Mouse (Mus musculus): Measurements from ENCODE around the gene Klhl3.

Gene Klhl3

DNA sequence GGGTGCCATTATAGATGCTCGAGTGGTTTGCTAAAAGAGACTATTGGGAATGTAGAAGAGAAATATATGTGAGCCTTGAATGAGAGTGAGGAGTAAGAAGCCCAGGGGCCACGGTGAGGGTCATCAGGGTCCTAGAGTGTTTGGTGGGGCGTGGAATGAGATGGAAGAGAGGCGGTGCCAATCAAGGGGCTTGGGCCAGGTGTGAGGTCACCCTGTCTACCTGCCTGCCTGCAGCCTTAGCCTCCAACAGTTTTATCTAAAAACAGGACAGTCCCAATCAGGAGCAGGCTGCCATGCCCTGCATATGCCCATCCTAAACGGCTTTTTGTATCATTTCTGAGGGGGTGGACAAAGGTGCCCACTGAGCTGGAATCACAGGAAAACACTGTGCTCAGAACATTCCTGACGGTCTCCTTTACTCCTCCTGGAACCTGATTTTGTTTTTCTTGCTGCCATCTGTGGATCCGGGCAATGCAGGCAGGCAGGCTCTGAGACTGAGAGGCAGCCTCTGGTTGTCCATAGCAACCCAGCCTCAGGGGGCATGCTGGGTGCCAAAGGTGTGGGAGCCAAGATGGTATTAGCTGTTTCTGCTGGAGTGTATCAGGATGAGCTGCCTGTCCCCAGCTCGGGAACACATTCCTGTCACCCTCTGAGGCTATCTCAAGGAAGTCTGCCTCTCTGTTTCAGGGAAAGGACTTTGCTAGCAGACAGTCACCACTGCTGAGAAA, 89.5 kb downstream of the Klhl3 start:
- no peak for DNase-seq (ENCODE audit: low spot score)

DNA sequence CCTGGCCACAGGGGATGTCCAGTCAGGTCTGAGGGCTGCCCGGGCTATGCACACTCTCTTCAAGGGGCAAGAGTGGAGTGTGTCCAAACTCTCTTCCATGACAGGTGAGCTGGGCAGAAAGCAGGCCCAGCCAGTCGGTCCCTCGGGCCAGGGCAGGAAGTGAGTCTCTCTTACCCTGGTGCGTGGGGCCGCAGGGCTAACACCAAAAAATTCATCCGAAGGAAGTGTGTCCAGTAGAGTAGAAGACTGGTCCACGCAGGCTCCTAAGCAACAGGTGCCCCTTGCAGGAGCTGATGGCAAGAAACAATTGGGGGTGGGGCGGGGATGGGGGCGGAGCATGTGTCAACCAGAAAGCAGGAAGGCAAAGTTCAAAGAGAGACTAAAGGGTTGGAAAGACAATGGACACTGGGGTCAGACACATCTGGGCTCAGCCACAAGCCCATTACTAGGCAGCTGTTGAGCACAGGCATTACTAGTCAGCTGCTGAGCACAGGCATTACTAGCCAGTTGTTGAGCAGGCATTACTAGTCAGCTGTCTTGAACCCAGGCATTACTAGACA, 90.3 kb downstream of the Klhl3 start:
- no peak for DNase-seq (ENCODE audit: low spot score)

DNA sequence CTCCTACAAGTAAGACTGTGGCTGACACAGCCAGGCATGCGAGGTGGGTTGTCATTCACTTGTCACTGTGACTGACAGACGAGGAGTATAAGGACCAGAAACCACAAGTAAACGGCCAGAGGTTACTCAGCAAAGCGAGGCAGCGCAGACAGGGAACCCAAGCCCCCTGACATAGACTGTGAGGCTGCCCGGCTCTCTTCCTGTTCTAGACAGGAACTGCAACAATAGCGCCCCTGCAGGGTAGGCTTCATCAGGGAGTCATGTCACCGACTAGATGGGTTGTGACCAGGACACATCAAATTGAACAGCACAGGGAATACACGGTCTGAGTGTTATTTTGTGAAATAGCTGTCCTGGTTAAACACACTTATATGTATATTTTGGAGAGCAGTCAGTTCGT, 93.0 kb downstream of the Klhl3 start:
- DNase-seq (ENCODE audit: low spot score) = no peak

DNA sequence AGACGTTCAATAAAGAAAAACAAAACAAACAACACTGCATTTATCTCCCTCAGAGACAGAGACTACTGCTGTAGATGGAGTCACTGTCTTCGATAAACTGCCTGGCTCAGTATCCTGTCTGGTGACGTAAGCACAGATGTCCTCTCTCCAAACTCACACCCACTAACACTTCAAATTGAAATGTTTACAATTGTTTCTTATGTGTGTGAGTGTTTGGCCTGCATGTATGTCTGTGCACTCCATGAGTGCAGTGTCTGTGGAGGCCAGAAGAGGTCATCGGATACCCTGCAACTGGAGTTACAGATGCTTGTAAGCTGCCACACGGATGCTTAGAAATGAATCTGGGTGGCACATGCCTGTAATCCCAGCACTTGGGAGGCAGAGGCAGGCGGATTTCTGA, 96.1 kb downstream of the Klhl3 start:
- DNase-seq (ENCODE audit: low spot score) = no peak

DNA sequence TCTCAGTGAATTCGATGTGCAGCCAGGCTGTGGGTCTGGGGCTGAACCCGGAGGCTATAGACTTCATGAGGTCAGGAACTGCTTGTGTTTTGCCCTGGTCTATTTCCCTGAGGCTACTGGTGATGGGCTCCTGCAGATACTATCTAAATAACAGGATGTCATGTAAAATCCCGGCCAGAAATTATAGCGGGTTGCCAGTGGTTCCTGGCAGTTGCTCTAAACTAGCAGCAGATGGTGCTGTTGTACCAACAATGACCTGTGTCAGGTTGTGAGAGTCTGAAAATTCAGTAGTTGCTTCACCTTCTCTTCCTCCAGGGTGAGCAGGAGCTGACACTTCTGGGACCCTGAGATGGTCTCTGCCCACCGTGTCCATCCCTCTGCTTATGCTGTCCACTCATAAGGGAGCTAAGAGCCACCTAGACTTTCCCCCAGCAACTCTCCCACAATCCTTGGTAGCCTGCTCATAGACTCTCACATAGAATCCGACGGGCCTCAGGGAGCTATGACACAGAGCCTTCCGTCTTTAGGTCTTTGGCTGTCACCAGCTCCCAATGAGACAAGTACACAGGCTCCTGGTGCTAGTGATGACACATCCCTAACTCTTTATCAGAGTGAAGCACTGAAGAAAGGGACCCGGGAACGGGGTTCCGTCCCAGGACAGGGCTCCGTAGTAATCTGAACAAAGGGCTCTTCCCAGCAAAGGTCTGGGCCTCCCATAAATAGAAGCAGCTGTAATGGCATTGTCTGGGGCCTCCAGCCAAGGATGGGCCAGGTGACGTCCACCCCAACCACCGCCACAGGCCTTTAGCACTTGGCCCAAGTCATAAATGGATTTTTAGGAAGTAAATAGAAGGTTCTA, 101.1 kb downstream of the Klhl3 start:
- no peak for DNase-seq (ENCODE audit: low spot score)

DNA sequence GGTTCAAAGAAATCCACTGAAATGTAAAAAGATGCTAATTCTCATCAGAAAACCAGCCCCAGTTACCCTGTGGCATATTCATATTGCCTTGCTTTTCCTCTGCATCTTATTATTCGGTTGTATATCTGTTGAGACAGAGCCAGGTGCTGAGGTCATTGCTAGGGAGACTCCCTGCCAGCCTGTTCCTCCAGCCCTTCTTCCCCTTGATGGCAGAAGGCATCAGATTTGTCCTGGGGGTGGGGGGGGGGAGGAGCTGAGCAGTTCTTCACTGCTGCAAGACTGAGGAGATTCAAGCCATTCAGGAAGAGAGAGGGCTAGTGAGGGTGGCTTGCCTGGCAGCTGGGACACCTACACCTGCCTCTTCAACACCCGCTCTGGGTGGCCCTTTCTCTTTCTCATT, 101.9 kb downstream of the Klhl3 start:
- DNase-seq (ENCODE audit: low spot score) = no peak

DNA sequence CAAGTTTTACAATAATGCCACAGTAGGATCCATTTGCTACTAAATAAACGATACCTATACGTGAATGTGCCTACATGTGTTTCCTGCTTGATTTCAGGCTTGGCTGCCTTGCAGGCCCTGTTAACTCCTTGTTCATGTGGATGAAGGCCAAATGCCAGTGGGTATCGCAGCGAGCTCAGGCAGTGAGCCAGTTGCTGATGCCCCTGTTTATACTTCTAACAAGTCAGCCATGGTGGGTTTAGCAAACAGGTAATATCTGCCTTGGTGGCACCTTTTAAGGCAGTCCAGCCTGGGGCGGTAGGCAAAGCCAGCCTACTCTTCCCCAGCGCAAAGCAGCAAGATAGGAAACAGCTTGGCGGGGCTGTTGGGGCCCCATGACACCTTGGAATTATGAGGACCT, 103.0 kb downstream of the Klhl3 start:
- no peak for DNase-seq (ENCODE audit: low spot score)

DNA sequence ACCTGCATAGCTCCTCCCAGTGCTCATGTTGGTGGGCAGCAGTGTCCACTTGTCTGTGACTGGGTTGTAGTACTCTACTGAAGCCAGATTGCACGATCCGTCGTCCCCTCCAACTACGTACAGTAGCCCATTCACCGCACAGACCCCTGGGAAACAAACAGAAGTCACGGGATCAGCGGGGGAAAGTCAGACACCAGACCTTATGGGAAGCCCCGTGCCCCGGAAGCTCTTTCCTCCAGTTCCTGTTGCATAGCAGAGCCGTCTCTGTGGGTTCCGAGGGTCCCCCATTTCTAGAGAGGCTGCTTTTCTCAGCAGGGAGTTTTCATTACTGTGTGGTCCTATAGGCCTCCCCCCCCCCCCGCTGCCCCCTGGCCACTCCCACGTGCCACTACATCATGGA, 104.1 kb downstream of the Klhl3 start:
- no peak for DNase-seq (ENCODE audit: low spot score)

DNA sequence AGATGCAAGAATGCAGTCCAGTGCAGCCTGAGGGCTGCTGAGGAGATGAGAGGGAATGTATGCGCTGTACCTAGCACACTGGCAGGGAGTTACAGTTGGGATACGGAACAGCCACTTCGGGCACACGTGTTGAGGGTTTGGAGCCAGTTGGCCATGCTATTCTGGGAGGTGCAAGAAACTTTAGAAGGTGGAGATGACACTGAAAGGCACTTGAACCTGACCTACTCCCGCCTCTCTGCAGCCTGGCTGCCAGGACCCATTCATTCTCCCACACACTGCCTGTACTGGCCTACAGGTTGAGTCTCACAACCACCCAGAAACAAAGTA, 105.4 kb downstream of the Klhl3 start:
- DNase-seq (ENCODE audit: low spot score) = no peak

DNA sequence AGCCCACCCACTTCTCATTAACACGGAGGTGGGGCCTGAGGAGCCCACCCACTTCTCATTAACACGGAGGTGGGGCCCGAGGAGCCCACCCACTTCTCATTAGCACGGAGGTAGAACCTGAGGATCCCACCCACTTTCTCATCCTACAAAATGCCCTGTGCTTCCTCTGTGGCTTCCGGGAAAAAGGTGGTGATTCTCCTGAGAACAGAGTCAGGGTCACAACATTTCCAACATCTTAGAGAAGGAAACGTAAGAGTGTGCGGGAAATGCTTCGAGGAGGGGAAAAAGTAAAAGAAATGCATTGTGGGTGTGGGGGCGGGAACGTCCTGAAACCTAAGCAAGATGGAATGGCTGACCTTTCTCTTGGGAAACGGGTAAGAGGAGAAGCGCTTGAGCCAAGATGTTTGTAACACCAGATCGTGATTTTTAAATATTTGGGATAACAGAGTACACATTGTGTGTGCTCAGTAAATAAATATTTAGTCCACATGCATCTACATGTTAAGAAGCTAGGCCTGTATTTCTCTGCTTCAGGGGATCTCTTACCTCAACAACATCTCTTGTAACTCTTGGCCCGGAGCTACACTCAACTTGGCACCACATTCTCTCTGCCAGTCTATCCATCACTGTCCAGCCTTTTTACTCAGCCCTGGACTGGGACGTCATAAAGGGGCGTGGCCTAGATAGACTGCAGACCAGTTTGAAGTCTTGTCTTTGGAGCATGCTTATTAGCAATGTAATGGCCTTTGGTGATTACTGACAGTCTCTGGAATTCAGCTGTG, 105.9 kb downstream of the Klhl3 start:
- no peak for DNase-seq (ENCODE audit: low spot score)

DNA sequence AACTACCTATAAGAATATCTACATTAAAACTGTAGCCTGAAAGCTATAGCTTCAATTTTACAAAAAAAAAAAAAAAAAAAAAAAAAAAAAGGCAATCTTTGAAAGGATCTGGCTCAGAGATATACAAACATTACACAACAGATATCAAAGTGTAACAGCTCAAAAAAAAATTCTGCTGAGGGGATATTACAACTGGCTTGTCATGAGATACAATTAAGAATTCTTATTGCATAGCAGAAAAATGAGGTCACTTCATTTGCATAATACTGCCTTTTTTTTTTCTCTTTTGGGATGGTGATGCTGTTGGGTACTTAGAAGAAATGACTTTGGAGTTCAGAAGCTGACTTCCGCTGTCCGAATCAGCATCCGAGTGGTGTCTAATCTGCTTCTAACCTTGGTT, 111.6 kb downstream of the Klhl3 start:
- DNase-seq (ENCODE audit: low spot score) = no peak

DNA sequence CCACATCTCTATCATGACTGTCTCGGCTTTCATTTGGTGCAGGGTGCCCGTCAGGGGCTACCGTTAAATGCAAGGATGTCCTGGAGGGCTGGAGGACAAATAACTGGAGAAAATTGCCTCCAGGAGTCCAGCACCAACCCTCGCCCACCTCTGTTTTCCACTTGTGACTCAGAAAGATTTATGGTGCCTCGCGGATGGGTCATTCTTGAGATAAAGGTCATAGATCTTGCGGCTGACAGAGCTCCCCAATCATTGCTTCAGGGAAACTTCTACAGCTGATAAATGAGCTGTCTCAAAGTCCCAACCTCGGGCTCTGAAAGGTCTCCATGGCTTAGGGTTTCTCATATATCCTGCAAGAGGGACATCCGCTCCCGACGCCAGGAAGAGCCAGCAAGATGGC, 116.9 kb downstream of the Klhl3 start:
- DNase-seq (ENCODE audit: low spot score) = no peak

DNA sequence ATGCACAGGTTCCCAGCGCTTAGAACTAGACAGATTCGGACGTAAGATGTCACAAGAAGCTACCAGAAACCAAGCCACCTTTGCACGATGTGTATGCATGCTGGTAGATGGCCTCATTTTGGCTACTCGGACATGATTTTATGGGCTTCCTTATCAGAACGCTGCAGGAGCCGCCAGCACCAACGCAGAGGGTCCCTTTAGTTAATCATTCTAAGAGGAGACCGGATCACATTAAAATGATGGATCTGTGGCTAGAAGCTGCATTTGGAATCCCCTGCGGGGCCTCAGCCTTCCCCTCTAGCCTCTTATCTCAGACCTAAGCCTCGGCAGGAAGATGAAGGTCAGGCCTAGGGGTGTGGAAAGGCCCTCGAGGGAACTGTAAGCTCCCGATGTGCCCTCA, 117.5 kb downstream of the Klhl3 start:
- DNase-seq (ENCODE audit: low spot score) = no peak

DNA sequence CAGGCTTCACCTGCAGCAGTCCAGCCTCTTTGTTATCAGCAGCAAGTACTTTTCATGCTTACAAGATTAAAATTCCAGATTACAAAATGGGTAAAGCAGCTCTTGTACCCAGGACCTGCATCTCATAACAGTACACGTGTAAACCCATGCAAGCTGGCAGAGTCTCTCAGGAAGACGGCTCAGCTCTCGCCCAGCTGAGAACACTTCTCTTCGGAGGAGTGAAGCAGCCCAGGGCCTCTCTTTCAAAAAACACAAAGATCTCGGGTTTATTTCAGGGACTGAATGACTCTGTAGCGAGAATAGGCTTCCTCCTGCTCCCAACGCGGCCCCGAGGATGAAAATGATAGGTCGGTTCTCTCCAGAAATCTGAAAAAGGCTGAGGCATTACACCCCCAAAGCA, 128.8 kb downstream of the Klhl3 start:
- DNase-seq (ENCODE audit: low spot score) = no peak

DNA sequence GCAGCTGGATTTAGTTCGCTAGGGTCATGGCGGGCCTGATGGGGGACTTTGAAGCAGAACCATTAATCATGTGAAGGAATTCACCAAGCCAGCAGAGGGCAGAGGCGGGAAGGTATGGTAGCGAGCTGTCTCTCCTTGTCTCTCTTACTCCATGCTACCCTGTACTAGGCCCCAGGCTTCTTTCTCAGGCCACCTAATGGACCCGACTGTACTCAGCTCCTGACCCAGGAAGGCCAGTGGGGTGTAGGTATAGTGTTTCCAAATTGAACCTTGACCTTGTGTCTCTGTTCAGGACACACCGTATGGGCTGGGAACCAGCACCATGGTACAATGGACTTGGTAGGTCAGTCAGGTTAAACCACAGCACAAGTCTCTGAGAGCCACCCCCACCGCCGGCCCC, 129.2 kb downstream of the Klhl3 start:
- DNase-seq (ENCODE audit: low spot score) = no peak

DNA sequence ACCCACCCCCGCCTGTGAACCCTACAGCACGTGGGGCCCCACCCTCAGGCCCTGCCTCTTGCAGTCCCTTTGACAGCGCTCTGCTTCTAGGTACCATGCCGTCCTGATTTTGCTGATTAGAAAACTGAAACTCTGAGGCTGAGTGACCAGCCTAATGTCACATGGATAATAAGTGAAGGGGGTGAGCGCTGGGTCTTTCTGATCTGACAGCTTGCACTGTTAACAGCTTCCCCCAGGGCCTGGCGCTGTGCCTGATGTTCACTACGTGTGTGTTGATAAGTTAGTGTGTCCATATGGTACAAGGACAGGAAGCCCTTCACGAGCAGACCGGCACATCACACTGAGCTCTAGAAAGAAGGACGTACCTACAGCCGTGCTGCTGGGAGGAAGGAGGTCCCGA, 130.1 kb downstream of the Klhl3 start:
- no peak for DNase-seq (ENCODE audit: low spot score)

DNA sequence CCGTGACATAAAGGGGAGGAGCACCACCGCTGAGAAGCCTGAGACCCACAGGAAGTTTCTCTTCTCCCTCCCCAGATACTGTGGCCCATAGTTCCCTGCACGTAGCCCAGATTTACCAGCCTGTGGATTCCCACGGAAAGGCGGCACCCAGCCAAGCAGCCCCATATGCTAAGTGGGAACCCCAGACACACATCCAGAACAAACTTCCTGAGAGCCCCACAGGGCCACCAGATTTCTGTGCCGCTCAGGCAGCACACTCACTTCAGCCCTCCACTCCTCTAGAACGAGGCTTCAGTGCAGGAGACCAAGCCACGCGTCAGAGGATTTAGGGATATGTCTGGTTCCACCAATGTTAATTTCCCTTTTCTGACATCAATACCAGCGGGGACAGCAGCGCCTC, 130.5 kb downstream of the Klhl3 start:
- no peak for DNase-seq (ENCODE audit: low spot score)

DNA sequence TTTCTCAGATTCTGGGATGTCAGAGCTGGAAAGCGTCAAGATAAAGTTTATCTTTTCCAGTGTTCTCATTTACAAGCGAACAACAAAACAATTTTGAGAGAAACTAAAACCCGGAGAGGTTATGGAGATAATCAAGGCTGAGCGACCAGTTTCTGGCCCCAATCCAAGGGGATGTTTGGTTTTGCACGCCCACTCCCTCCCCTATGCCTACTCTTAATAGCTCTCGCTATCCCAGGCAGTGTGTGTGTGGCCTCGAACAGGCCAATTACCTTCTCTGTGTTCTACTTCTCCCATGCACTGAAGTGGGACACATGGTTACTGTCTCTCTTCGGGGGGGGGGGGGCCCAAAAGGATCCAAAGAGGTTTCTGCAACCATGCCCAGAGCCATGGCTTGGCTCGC, 132.7 kb downstream of the Klhl3 start:
- no peak for DNase-seq (ENCODE audit: low spot score)

DNA sequence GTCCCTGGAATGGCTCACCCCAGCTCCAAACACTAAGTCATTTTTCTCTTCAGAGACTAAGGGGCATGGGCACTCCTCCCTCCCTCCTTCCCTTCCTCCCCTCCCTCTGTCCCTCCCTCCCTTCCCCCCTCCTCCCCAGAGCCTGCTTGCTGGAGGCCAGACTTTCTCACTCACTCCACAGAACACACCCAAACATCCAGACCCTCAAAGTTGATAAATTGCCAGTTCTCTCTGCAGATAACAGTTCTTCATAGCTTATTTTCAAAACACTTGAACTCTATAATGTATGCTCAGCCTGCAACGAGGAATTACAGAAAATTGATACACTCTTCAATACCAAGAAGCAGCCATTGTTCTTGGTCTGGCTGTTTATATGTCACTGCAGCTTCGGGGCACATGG, 133.3 kb downstream of the Klhl3 start:
- DNase-seq (ENCODE audit: low spot score) = no peak

DNA sequence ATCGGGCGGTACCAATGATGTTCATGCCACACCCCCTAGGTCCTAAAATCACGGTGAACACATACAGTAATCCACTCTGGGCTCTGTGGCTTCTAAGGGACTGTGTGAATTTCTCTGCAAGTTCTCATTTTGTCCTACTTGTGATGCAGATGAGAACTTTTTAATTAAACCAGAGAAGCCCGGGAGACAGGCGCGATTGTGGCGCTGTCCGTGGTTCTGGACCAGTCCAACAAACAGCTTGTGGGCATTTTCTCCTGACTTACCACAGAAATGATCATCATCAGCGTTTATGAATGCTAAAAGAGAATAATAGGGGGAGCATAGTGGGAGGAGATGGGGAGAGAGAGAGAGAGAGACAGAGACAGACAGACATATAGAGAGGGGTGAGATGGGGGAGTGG, 134.5 kb downstream of the Klhl3 start:
- no peak for DNase-seq (ENCODE audit: low spot score)

DNA sequence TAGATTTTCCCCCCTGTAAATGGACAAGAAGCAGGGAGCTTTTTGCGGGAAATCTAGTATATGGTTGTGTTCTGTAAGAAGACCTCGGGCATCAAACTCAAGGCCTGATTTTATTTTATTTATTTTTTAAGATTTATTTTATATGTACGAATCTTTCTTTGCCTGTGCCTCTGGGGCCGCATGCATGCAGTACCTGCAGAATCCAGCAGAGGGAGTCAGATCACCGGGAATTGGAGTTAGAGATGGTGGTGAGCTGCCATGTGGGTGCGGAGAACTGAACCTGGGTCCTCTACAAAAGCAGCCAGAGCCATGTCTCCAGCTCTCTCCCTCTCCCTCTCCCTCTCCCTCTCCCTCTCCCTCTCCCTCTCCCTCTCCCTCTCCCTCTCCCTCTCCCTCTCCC, 135.7 kb downstream of the Klhl3 start:
- peak; percentile 53 for DNase-seq (ENCODE audit: low spot score)

DNA sequence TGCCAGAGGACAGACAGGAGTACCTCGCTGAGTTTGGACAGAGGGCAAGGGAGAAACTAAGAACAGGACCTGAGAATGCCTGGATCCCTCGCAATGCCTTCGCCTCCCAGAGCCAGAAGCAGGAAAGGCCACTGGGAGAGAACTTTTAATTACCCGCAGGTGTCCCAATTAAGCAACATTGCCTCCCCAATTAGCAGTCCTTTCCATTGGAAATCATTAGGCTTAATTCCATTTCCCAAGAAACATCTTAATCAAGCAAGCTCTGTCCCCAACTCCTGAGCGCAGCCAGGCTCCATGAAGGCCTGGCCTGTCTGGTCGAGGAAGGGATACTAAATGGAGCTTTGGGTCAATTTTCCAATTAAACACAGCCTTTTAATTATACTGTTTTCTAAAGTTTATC, 147.7 kb downstream of the Klhl3 start:
- no peak for DNase-seq (ENCODE audit: low spot score)

DNA sequence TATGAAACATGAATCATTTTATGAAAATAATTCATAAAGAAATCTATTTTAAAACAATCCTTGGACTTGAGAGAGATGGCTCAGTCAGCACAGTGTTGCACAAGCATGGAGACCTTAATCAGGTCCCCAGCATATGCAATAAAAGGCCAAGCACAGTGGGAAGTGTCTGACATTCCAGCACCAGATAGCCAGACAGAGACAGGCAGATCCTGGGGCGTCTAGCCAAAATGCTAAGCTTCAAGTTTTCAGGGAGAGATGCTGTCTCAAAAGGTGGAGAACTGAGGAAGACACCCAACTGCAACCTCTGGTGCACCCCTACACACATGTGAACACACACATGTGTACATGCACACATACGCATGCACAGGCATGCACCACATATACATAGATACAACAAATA, 153.1 kb downstream of the Klhl3 start:
- DNase-seq (ENCODE audit: low spot score) = no peak

Data from testis, postnatal 14 days (tissue).